Mouse (Mus musculus) G1E (cell line): Measurements from ENCODE around the gene Gpx2. TPM values are rescaled to one million over a fixed set of nuclear protein-coding genes. Genes with fewer than 3 reads are reported as not detected.

Experiments used
- ATAC-seq: 2 replicates; pipeline ENCODE4 v1.8.0; 2016; ENCODE audit warnings: mild to moderate bottlenecking; ENCODE audit not compliant: insufficient number of reproducible peaks, poor library complexity, low FRiP score, severe bottlenecking; ENCODE audit errors: extremely low read depth
- DNase-seq: peaks from one replicate; pipeline ENCODE4 v3.0.0; 2012; ENCODE audit warnings: low spot score
- H3K27me3 ChIP-seq: 2 replicates; pipeline ENCODE4 v1.6.1; 2012; ENCODE audit warnings: mild to moderate bottlenecking, low read length, inconsistent platforms; ENCODE audit not compliant: insufficient read depth
- H3K36me3 ChIP-seq: replicated peaks from 2 replicates; pipeline ENCODE3; 2012; ENCODE audit warnings: mild to moderate bottlenecking, inconsistent platforms
- H3K4me1 ChIP-seq: 2 replicates; pipeline ENCODE4 v1.6.1; 2012; ENCODE audit warnings: low read depth, low read length, inconsistent platforms, mixed read lengths; ENCODE audit not compliant: insufficient read depth
- H3K4me3 ChIP-seq: 2 replicates; pipeline ENCODE4 v1.5.1; 2012; ENCODE audit warnings: low read depth, mild to moderate bottlenecking, inconsistent platforms, low read length, moderate library complexity, mixed read lengths
- H3K9me3 ChIP-seq: replicated peaks from 2 replicates; pipeline ENCODE4 v1.6.1; 2012; ENCODE audit warnings: inconsistent platforms
- CTCF ChIP-seq: IDR thresholded peaks from 2 replicates; pipeline ENCODE4 v1.5.1; 2012; ENCODE audit warnings: low read depth, low read length, inconsistent platforms, mixed read lengths
- GATA1 ChIP-seq: IDR thresholded peaks from 2 replicates; pipeline ENCODE4 v1.6.1; 2012; ENCODE audit warnings: borderline replicate concordance, low read length, inconsistent platforms, mixed read lengths
- GATA2 ChIP-seq: IDR thresholded peaks from 2 replicates; pipeline ENCODE4 v1.6.1; 2012; ENCODE audit warnings: low read depth, low read length, inconsistent platforms, borderline replicate concordance
- POLR2AphosphoS5 ChIP-seq: IDR thresholded peaks from 2 replicates; pipeline ENCODE4 v1.6.1; 2012; ENCODE audit warnings: low read depth, low read length, inconsistent platforms; ENCODE audit not compliant: insufficient replicate concordance
- TAL1 ChIP-seq: conservative IDR thresholded peaks from 2 replicates; pipeline ENCODE4 v1.6.1; 2012; ENCODE audit warnings: low read depth, low read length, inconsistent platforms, mixed read lengths
- polyA plus RNA-seq: library from polyadenylated mRNA; stranded (reverse); fragments of >175 nt; gene quantifications from 2 replicates; pipeline ENCODE4 v1.2.3, GENCODE M21; 2012
- total RNA-seq, 2 experiments: library from RNA; stranded (forward) in 1 of 2; stranded (reverse) in 1 of 2; fragments of 200-1000 nt in 1 of 2; fragments of >200 nt in 1 of 2; fragmentation: Nextera tagmentation in 1 of 2; gene quantifications; 2 replicates each; pipeline ENCODE4 v1.2.3; 2014 to 2017

The Gpx2 gene
- total and polyA plus RNA-seq, 3 experiments = 0.22 TPM; not detected in 2

GRCm38 (mm10) chr12:76765901-76766630, 29.3 kb downstream of the Gpx2 start:
- Histone ChIP-seq H3K9me3 (no peaks in the 10 kb centered on the region), H3K4me3 (peak overlapping the region; percentile 80), H3K36me3 (peaks cover 29% of the 10 kb centered on the region), H3K27me3 (no peaks in the 10 kb centered on the region), H3K4me1 (peaks cover 39% of the 10 kb centered on the region)
- ATAC-seq = no peak
- DNase-seq = no peak
- no peak for TF ChIP-seq POLR2AphosphoS5
- no peak for TF ChIP-seq GATA2
- TF ChIP-seq GATA1 = no peak
- no peak for TF ChIP-seq TAL1
- no peak for TF ChIP-seq CTCF

GRCm38 (mm10) chr12:76765354-76765851, 30.0 kb downstream of the Gpx2 start, which contains the start of the genes Churc1 and Fntb:
TSS of gene Churc1 (plus strand) at chr12:76765538.
TSS of gene Fntb (plus strand) at chr12:76765589.
- ATAC-seq = peak; percentile 94
- peaks cover 36% of the 10 kb centered on the region for H3K4me1 ChIP-seq

GRCm38 (mm10) chr12:76752652-76753318, 42.6 kb downstream of the Gpx2 start:
- H3K27me3 ChIP-seq = no peaks in the 10 kb centered on the region; the same call in 1 of the 2 replicates
- H3K36me3 ChIP-seq = no peaks in the 10 kb centered on the region
- peaks cover 12% of the 10 kb centered on the region for H3K4me1 ChIP-seq
- ATAC-seq (no peak), DNase-seq (peak; percentile 62)
- peak; percentile 47 for TF ChIP-seq CTCF
- no peak for TF ChIP-seq GATA1
- TF ChIP-seq POLR2AphosphoS5 = no peak
- TF ChIP-seq GATA2 = no peak
- H3K9me3 ChIP-seq = peaks cover 14% of the 10 kb centered on the region
- peak overlapping the region; percentile 61; the same call in 1 of the 2 replicates for H3K4me3 ChIP-seq

More at GRCm38 (mm10) chr12:76765354-76765851, 30.0 kb downstream of the Gpx2 start, which contains the start of the genes Churc1 and Fntb:
- peak; percentile 93 for DNase-seq
- peak within 1 kb of the TSS; percentile 80 for H3K4me3 ChIP-seq
- TF ChIP-seq CTCF = no peak
- no peak for TF ChIP-seq TAL1
- no peak for TF ChIP-seq GATA2
- TF ChIP-seq GATA1 = no peak
- TF ChIP-seq POLR2AphosphoS5 = no peak
- no peaks in the 10 kb centered on the region for H3K27me3 ChIP-seq
- H3K9me3 ChIP-seq = no peaks in the 10 kb centered on the region
- peaks cover 26% of the 10 kb centered on the region for H3K36me3 ChIP-seq

- Histone ChIP-seq H3K4me3 (no peak overlapping the region), H3K4me1 (peaks cover 12% of the 10 kb centered on the region), H3K9me3 (peaks cover 14% of the 10 kb centered on the region), H3K27me3 (no peaks in the 10 kb centered on the region; the same call in 1 of the 2 replicates), H3K36me3 (no peaks in the 10 kb centered on the region)
- ATAC-seq (no peak), DNase-seq (no peak)
- no peak for TF ChIP-seq GATA1
- TF ChIP-seq GATA2 = no peak
- no peak for TF ChIP-seq TAL1
- TF ChIP-seq CTCF = no peak
- TF ChIP-seq POLR2AphosphoS5 = no peak
Measured at GRCm38 (mm10) chr12:76750866-76751459, 44.4 kb downstream of the Gpx2 start.

Other genes starting within 250 kb of the Gpx2 start
- 151 and 231 TPM in 2 replicates for gene Sptb, start 85.0 kb downstream of the Gpx2 start, total RNA-seq (2014; fragmentation: Nextera tagmentation)
- 64.1 and 78.7 TPM in 2 replicates for gene Sptb, start 85.0 kb downstream of the Gpx2 start, total RNA-seq (2017)
- gene Sptb, start 85.0 kb downstream of the Gpx2 start, polyA plus RNA-seq = 158 and 169 TPM in 2 replicates
- gene Churc1, start 30.0 kb downstream of the Gpx2 start, total RNA-seq (2014; fragmentation: Nextera tagmentation) = 29.7 and 46.1 TPM in 2 replicates
- gene Churc1, start 30.0 kb downstream of the Gpx2 start, total RNA-seq (2017) = 123 and 131 TPM in 2 replicates
- gene Churc1, start 30.0 kb downstream of the Gpx2 start, polyA plus RNA-seq = 8.0 and 16.5 TPM in 2 replicates
- gene Fntb, start 30.0 kb downstream of the Gpx2 start, total RNA-seq (2014; fragmentation: Nextera tagmentation) = 47.0 and 79.8 TPM in 2 replicates
- 10.4 and 12.2 TPM in 2 replicates for gene Fntb, start 30.0 kb downstream of the Gpx2 start, total RNA-seq (2017)
- gene Fntb, start 30.0 kb downstream of the Gpx2 start, polyA plus RNA-seq = 29.3 and 30.1 TPM in 2 replicates
- gene Rab15, start 27.4 kb upstream of the Gpx2 start, total RNA-seq (2014; fragmentation: Nextera tagmentation) = not detected in 2 replicates
- gene Rab15, start 27.4 kb upstream of the Gpx2 start, total RNA-seq (2017) = 0.17 and 0.44 TPM in 2 replicates
- gene Rab15, start 27.4 kb upstream of the Gpx2 start, polyA plus RNA-seq = not detected in 2 replicates
- gene Max, start 166.6 kb upstream of the Gpx2 start, total RNA-seq (2014; fragmentation: Nextera tagmentation) = 252 and 272 TPM in 2 replicates
- gene Max, start 166.6 kb upstream of the Gpx2 start, total RNA-seq (2017) = 128 and 136 TPM in 2 replicates
- 129 and 144 TPM in 2 replicates for gene Max, start 166.6 kb upstream of the Gpx2 start, polyA plus RNA-seq